Mouse (Mus musculus): ENCODE results near the gene Hist1h2ad. TPM values are rescaled to one million over a fixed set of nuclear protein-coding genes. Genes with fewer than 3 reads are reported as not detected.
"Not testable (repeated sequence)": the region's sequence is repeated elsewhere in the genome, so short reads cannot be mapped to it uniquely, and the experiment has no call there.

The Hist1h2ad gene
- total and polyA plus RNA-seq, 2 experiments from 2014 or later, result 232 TPM; not detected in 1

DNA sequence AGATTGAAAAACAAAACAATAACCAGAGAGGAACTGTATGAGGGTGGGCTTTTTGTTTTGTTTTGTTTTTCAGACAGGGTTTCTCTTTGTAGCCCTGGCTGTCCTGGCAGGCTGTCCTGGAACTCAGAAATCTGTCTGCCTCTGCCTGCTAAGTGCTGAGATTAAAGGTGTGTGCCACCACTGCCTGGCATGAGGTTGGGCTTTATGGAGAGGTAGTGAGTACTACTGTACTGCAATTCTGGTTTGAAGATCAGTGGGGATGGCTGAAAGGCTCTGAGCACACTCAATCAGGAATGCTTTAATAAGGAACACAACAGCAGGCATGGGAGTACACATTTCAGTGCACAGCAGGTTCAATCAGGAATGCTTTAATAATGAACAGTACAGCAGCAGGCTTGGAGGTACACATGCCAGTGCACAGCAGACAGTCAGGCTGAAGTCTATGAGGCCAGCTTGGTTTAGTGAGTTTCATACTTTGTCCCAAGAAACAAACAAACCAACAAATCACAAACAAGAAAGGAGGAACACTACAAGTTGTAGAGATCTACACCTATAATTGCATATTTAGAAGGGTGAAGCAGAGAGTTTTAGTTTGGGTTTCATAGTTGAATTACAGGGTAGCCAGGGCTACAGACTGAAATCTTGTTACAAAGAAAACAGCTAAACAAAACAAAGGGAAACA, 9.3 kb downstream of the Hist1h2ad start:
- no peak for DNase-seq (ENCODE audit: low spot score)
- Histone ChIP-seq H3K4me2 (ENCODE audit: low read depth, low read length, poor library complexity, severe bottlenecking) (no peak overlapping the region), H3K27ac (ENCODE audit: low read depth, low read length) (no peak overlapping the region)

GRCm38 (mm10) chr13:23584331-23584730, 10.2 kb downstream of the Hist1h2ad start:
- H3K4me2 ChIP-seq (ENCODE audit: low read depth, low read length, poor library complexity, severe bottlenecking), result peak overlapping the region; percentile 85
- ATAC-seq (ENCODE audit: low FRiP score), result no peak

More for the DNA sequence above, 9.3 kb downstream of the Hist1h2ad start:
- Histone ChIP-seq H3K4me3 (ENCODE audit: low read depth, low read length) (no peak overlapping the region), H3K9ac (replicated peaks; ENCODE audit: low read length, poor library complexity, severe bottlenecking) (no peak overlapping the region), H3K9me3 (ENCODE audit: low read length) (no peaks in the 10 kb centered on the region), H3K4me1 (ENCODE audit: insufficient read depth, low read length) (peaks cover 3% of the 10 kb centered on the region; the same call in 1 of the 2 replicates), H3K36me3 (ENCODE audit: insufficient read depth, low read length) (no peaks in the 10 kb centered on the region), H3K27me3 (ENCODE audit: insufficient read depth, low read length) (no peaks in the 10 kb centered on the region)
- TF ChIP-seq CTCF (IDR thresholded peaks at IDR 0.05), result no peak
- no peak for ATAC-seq (ENCODE audit: low FRiP score)

DNA sequence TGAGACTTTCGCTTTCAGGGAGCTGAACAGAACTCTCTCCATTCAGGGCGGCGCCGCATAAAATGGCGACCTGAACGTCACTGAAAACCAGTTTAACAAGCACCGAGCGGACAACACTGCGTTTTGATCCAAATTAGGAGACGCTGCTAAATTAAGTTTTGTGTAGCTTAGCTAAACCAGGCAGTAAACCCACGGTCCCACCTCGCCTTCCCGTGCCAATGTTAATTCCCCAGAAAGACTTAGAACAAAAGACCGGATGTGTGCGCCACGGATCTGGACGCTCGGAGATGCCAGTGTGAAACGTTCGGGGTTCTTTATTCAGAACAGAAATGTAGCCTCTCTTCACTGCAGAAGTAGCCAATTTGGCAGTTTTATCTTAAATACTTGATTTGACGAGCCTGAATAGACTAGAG, 10.9 kb downstream of the Hist1h2ad start:
- ATAC-seq (ENCODE audit: low FRiP score) (no peak; the same call in 1 of the 2 replicates), DNase-seq (ENCODE audit: low spot score) (peak; percentile 68)
- Histone ChIP-seq H3K4me3 (ENCODE audit: low read depth, low read length) (peak overlapping the region; percentile 47), H3K4me2 (ENCODE audit: low read depth, low read length, poor library complexity, severe bottlenecking) (peak overlapping the region; percentile 85), H3K4me1 (ENCODE audit: insufficient read depth, low read length) (peaks cover 3% of the 10 kb centered on the region; the same call in 1 of the 2 replicates), H3K36me3 (ENCODE audit: insufficient read depth, low read length) (no peaks in the 10 kb centered on the region), H3K9me3 (ENCODE audit: low read length) (no peaks in the 10 kb centered on the region), H3K9ac (replicated peaks; ENCODE audit: low read length, poor library complexity, severe bottlenecking) (peak overlapping the region; percentile 64), H3K27ac (ENCODE audit: low read depth, low read length) (peak overlapping the region; percentile 79), H3K27me3 (ENCODE audit: insufficient read depth, low read length) (no peaks in the 10 kb centered on the region)
- under 1% methylated on average over 21 of the region's 21 CpGs for WGBS
- TF ChIP-seq CTCF (IDR thresholded peaks at IDR 0.05), result no peak

More at GRCm38 (mm10) chr13:23584331-23584730, 10.2 kb downstream of the Hist1h2ad start:
- Histone ChIP-seq H3K27me3 (ENCODE audit: insufficient read depth, low read length) (no peaks in the 10 kb centered on the region), H3K4me3 (ENCODE audit: low read depth, low read length) (peak overlapping the region; percentile 47), H3K27ac (ENCODE audit: low read depth, low read length) (peak overlapping the region; percentile 79), H3K9ac (replicated peaks; ENCODE audit: low read length, poor library complexity, severe bottlenecking) (no peak overlapping the region), H3K4me1 (ENCODE audit: insufficient read depth, low read length) (peaks cover 3% of the 10 kb centered on the region; the same call in 1 of the 2 replicates), H3K36me3 (ENCODE audit: insufficient read depth, low read length) (no peaks in the 10 kb centered on the region), H3K9me3 (ENCODE audit: low read length) (no peaks in the 10 kb centered on the region)
- no peak for DNase-seq (ENCODE audit: low spot score)
- no peak for TF ChIP-seq CTCF (IDR thresholded peaks at IDR 0.05)

DNA sequence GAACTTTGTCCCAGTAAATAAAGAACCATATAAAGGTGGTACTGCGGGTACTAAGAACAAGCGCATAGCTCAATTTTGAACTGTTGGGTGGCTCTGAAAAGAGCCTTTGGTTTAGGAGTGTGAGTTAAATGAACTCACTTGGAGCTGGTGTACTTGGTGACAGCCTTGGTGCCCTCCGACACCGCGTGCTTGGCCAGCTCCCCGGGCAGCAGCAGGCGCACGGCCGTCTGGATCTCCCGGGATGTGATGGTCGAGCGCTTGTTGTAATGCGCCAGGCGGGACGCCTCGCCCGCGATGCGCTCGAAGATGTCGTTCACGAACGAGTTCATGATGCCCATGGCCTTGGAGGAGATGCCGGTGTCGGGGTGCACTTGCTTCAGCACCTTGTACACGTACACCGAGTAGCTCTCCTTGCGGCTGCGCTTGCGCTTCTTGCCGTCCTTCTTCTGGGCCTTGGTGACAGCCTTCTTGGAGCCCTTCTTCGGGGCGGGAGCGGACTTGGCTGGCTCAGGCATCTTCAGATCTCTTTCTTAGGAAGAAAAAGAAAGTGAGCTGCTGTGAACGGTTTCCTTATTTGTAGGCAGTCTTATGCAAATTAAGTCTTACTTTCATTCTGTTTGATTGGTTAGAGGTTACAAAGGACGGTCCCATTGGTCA, 11.4 kb downstream of the Hist1h2ad start:
- peak overlapping the region; percentile 64 for H3K9ac ChIP-seq (replicated peaks; ENCODE audit: low read length, poor library complexity, severe bottlenecking)
- H3K4me2 ChIP-seq (ENCODE audit: low read depth, low read length, poor library complexity, severe bottlenecking), result peak overlapping the region; percentile 85
- peak; percentile 89 for ATAC-seq (ENCODE audit: low FRiP score)
- peak; percentile 94 for DNase-seq (ENCODE audit: low spot score)
- peak overlapping the region; percentile 47 for H3K4me3 ChIP-seq (ENCODE audit: low read depth, low read length)
- H3K36me3 ChIP-seq (ENCODE audit: insufficient read depth, low read length); H3K4me1 ChIP-seq (ENCODE audit: insufficient read depth, low read length); H3K9me3 ChIP-seq (ENCODE audit: low read length); H3K27me3 ChIP-seq (ENCODE audit: insufficient read depth, low read length): not testable (repeated sequence)
- H3K27ac ChIP-seq (ENCODE audit: low read depth, low read length), result peak overlapping the region; percentile 79
- under 1% methylated on average over 17 of the region's 36 CpGs for WGBS

- H3K4me2 ChIP-seq (ENCODE audit: low read depth, low read length, poor library complexity, severe bottlenecking), result peak overlapping the region; percentile 85
- DNase-seq (ENCODE audit: low spot score) (no peak), ATAC-seq (ENCODE audit: low FRiP score) (no peak)
- H3K4me3 ChIP-seq (ENCODE audit: low read depth, low read length), result peak overlapping the region; percentile 47
- no peak for TF ChIP-seq CTCF (IDR thresholded peaks at IDR 0.05)
- H3K36me3 ChIP-seq (ENCODE audit: insufficient read depth, low read length), result no peaks in the 10 kb centered on the region
- peak overlapping the region; percentile 63 for H3K27ac ChIP-seq (ENCODE audit: low read depth, low read length)
- peak overlapping the region; percentile 19; the same call in 1 of the 2 replicates for H3K9ac ChIP-seq (replicated peaks; ENCODE audit: low read length, poor library complexity, severe bottlenecking)
- 1% methylated on average over 22 of the region's 22 CpGs for WGBS
- H3K27me3 ChIP-seq (ENCODE audit: insufficient read depth, low read length), result no peaks in the 10 kb centered on the region
- peaks cover 3% of the 10 kb centered on the region; the same call in 1 of the 2 replicates for H3K4me1 ChIP-seq (ENCODE audit: insufficient read depth, low read length)
- no peaks in the 10 kb centered on the region for H3K9me3 ChIP-seq (ENCODE audit: low read length)
Observed at GRCm38 (mm10) chr13:23586099-23586939, 12.1 kb downstream of the Hist1h2ad start.
